Mouse (Mus musculus) embryonic fibroblast, embryonic 13.5 days (primary cell): ENCODE data around the gene Zswim1. TPM values are rescaled to one million over a fixed set of nuclear protein-coding genes. Genes with fewer than 3 reads are reported as not detected.
A peak's percentile ranks its signal among the peaks of the same experiment; 100 is the strongest.

Experiments
- H3K27ac ChIP-seq: 2 replicates; pipeline ENCODE4 v1.5.1; 2012; ENCODE audit warnings: low read length, control low read depth, inconsistent platforms; ENCODE audit not compliant: insufficient read depth
- H3K4me1 ChIP-seq: 2 replicates; pipeline ENCODE4 v1.6.1; 2011; ENCODE audit warnings: low read length; ENCODE audit not compliant: control insufficient read depth, insufficient read depth
- H3K4me3 ChIP-seq: 2 replicates; pipeline ENCODE4 v1.5.1; 2011; ENCODE audit warnings: mild to moderate bottlenecking, control low read depth, low read length; ENCODE audit not compliant: insufficient read depth
- CTCF ChIP-seq: IDR thresholded peaks from 2 replicates; pipeline ENCODE4 v1.5.1; 2011; ENCODE audit warnings: mild to moderate bottlenecking, control low read depth, low read length, moderate library complexity, borderline replicate concordance; ENCODE audit not compliant: insufficient read depth
- POLR2A ChIP-seq: IDR thresholded peaks from 2 replicates; pipeline ENCODE4 v1.6.1; 2011; ENCODE audit warnings: low read depth, mild to moderate bottlenecking, control low read depth, low read length, moderate library complexity
- polyA plus RNA-seq: library from polyadenylated mRNA; stranded (reverse); fragments of >200 nt; gene quantifications from 2 replicates; pipeline ENCODE4 v1.2.4, GENCODE M21; 2011; ENCODE audit warnings: low read depth; ENCODE audit not compliant: missing spikeins, insufficient read length

Gene Zswim1
- polyA plus RNA-seq, 1 experiment: 10.1 TPM

GRCm38 (mm10) chr2:164781876-164782275, 40.6 kb upstream of the Zswim1 start:
- Histone ChIP-seq H3K4me3 (no peak overlapping the region), H3K27ac (no peak overlapping the region), H3K4me1 (peaks cover 5% of the 10 kb centered on the region; the same call in 1 of the 2 replicates)
- TF ChIP-seq CTCF (no peak), POLR2A (no peak)

- peaks cover 16% of the 10 kb centered on the region for H3K4me1 ChIP-seq
- TF ChIP-seq CTCF (no peak), POLR2A (no peak)
- no peak overlapping the region for H3K4me3 ChIP-seq
- H3K27ac ChIP-seq: no peak overlapping the region
Observed at GRCm38 (mm10) chr2:164783926-164784581, 38.4 kb upstream of the Zswim1 start.

- peak overlapping the region; percentile 47 for H3K4me3 ChIP-seq
- no peak for TF ChIP-seq CTCF
- TF ChIP-seq POLR2A: no peak
- peaks cover 16% of the 10 kb centered on the region for H3K4me1 ChIP-seq
- H3K27ac ChIP-seq: peak overlapping the region; percentile 82
Observed at GRCm38 (mm10) chr2:164784869-164785420, 37.5 kb upstream of the Zswim1 start.

DNA sequence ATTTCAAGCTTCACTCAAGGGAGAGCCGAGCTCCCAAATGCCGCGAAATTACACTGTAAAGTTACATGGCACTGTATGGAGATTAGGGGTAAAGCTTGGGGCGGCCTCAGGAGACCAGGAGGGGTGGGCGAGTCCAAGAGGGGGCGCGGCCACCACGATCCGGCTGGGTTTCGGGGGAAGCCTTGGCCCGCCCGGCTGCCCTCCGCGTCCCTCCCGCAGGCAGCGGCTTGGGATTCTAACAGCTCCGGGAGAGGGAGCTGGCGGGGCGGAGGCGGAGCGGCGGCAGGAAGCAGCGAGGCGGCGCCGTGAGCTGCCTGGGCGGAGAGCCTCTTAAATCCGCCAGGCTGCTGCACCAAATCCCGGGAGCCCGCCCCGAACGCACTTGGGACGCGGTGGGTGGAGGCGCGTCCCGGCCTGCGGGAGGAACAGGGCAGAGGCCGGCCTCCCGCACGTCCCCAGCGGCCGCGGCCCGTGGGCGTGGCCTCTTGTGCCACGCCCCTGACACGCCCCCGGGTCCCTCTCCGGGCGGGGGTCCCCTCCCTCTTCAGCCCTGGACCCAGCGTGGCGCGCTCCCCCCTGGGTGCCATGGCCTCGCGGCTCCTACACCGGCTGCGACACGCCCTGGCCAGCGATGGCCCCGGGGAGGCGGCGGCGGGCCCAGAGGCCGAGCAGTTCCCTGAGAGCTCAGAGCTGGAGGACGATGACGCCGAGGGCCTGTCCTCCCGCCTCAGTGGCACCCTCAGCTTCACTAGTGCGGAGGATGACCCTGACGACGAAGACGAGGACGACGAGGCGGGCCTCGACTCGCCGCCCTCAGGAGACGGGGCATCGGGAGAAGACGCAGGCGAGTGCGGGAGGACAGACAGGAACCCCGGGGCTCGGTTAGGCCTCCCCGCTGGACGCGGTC, 36.8 kb upstream of the Zswim1 start, which contains the start of gene Snx21:
TSS of gene Snx21 (plus strand) at position 343 of the 907 bp plus-strand sequence.
- TF ChIP-seq CTCF: no peak
- peak; percentile 82 for TF ChIP-seq POLR2A
- H3K27ac ChIP-seq: peak within 1 kb of the TSS; percentile 82
- peak within 1 kb of the TSS; percentile 47 for H3K4me3 ChIP-seq
- H3K4me1 ChIP-seq: peaks cover 16% of the 10 kb centered on the region

DNA sequence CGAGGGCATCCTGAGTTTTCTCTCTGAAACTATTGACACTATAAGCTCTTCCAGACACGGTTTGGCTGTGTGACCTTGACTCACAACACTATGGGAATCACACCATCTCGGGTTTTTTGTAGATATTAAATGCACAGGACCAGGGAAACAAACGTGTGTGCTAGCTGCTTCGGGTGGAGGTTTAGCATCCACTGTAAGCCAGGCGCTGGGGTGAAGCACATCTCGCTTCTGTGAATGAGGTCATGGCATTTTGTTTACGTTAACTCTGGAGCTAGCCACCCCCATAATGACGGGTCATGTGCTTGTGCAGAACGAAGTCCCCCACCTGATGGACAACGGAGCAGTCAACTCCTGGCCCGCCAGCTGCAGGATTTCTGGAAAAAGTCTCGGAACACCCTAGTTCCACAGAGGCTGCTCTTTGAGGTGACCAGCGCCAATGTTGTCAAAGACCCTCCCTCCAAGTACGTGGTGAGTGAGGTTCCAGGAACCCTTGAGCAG, 36.0 kb upstream of the Zswim1 start:
- Histone ChIP-seq H3K27ac (peak overlapping the region; percentile 47), H3K4me3 (peak overlapping the region; percentile 47), H3K4me1 (peaks cover 16% of the 10 kb centered on the region)
- TF ChIP-seq CTCF (no peak), POLR2A (peak; percentile 45; the same call in 1 of the 2 replicates)

GRCm38 (mm10) chr2:164787032-164787431, 35.5 kb upstream of the Zswim1 start:
- Histone ChIP-seq H3K4me1 (peaks cover 16% of the 10 kb centered on the region), H3K4me3 (peak overlapping the region; percentile 47), H3K27ac (no peak overlapping the region)
- no peak for TF ChIP-seq CTCF
- no peak for TF ChIP-seq POLR2A

- Histone ChIP-seq H3K27ac (no peak overlapping the region), H3K4me1 (peaks cover 16% of the 10 kb centered on the region), H3K4me3 (no peak overlapping the region)
- TF ChIP-seq CTCF (no peak), POLR2A (no peak)
Observed at GRCm38 (mm10) chr2:164787779-164788178, 34.7 kb upstream of the Zswim1 start.

- TF ChIP-seq CTCF (no peak), POLR2A (no peak)
- Histone ChIP-seq H3K4me1 (peaks cover 16% of the 10 kb centered on the region), H3K4me3 (no peak overlapping the region), H3K27ac (no peak overlapping the region)
Observed at GRCm38 (mm10) chr2:164788411-164788810, 34.1 kb upstream of the Zswim1 start.

DNA sequence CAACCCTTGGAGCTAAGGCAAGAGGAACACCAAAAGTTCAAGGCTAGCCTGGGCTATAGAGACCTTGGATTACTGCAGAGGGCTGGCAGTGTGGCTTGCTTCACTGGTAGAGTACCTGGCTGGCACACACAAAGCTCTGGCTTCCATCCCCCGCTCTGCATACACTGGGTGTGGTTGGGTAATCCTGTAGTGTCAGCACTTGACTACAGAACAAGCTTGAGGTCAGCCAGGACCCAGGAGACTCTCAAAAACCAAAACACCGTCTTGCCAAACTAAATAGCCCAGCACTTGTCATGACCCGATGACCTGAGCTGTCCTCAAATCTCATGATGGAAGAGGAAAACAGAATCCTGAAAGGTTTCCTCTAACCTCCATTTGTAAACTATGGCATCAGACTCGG, 32.0 kb upstream of the Zswim1 start:
- TF ChIP-seq CTCF (no peak), POLR2A (no peak)
- peaks cover 12% of the 10 kb centered on the region for H3K4me1 ChIP-seq
- H3K4me3 ChIP-seq: no peak overlapping the region
- no peak overlapping the region for H3K27ac ChIP-seq
